Comparison of ENCODE assay signal across 9 mouse cellular contexts in the genomic region with DNA sequence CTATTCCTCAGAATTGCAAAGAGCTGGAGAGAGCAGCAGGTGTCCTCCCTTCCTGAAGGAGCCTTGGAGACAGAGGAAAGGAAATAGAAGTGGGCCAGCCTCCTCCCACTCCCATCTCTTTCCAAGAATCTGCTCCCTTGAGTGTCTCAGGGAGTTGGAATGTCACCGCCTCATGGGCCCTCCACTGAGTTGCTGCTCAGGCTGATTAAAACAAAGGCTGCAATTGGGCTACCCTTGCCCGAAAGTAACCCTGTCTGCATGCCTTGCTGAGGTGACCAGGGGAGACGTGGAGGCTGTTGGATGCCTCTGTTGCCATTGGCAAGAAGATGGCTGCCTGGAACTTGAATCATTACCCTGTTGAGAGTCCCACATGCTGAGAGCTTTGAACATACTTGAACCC. TPM values are rescaled to one million over a fixed set of nuclear protein-coding genes. Genes with fewer than 3 reads are reported as not detected.
DNase-seq lines count a peak whose midpoint lies in the region; ATAC-seq and TF ChIP-seq lines count a peak whose summit lies in the region.
"Had no signal": no experiment of that assay in that cellular context is flagged by ENCODE, and none has a peak within 500 bp of the region (broad histone marks: within the 10 kb centered on the region; RNA-seq: fewer than 3 reads in every experiment).

No protein-coding gene starts in this region.

- DNase-seq in ZHBTc4 (ENCODE audit: low read depth, low spot score) = peak; percentile 51
- DNase-seq in gastrocnemius, adult 2 months = peak; percentile 55
- peak; percentile 60 for DNase-seq in kidney, postnatal 10 days
- peak; percentile 35 to 62 for DNase-seq in lung, postnatal 4 days
- no peak for DNase-seq in retina, embryonic 14.5 days (ENCODE audit: low spot score)

- no peaks in the 10 kb centered on the region for H3K36me3 ChIP-seq in hindbrain, embryonic 16.5 days (ENCODE audit: control insufficient read depth, insufficient read depth, low read length)
- H3K36me3 ChIP-seq in hindbrain, embryonic 12.5 days = no peaks in the 10 kb centered on the region

- H3K27ac ChIP-seq in hindbrain, embryonic 16.5 days (ENCODE audit: low read depth, low read length) = peak overlapping the region; percentile 83
- H3K27ac ChIP-seq in hindbrain, embryonic 12.5 days = no peak overlapping the region
- peak overlapping the region; percentile 80 for H3K27ac ChIP-seq in gastrocnemius, adult 2 months

- no peaks in the 10 kb centered on the region for H3K27me3 ChIP-seq in hindbrain, embryonic 16.5 days (replicated peaks; ENCODE audit: control insufficient read depth, insufficient read depth, low read length)
- no peaks in the 10 kb centered on the region for H3K27me3 ChIP-seq in hindbrain, embryonic 12.5 days

- H3K4me1 ChIP-seq in hindbrain, embryonic 16.5 days (ENCODE audit: control insufficient read depth, insufficient read depth, low read depth, low read length) = peaks cover 20% of the 10 kb centered on the region
- peaks cover 20% of the 10 kb centered on the region for H3K4me1 ChIP-seq in hindbrain, embryonic 12.5 days

- no peak for TF ChIP-seq CTCF in gastrocnemius, adult 2 months (IDR thresholded peaks at IDR 0.05)

- intact Hi-C loops in gastrocnemius, adult 2 months (cut with DNase I) = loop anchor here (2.0 kb wide), 2 partner anchors 23 to 45 kb away; no protein-coding TSS in a partner anchor

- peak; percentile 69 for ATAC-seq in hindbrain, embryonic 16.5 days
- no peak for ATAC-seq in hindbrain, embryonic 12.5 days (ENCODE audit: low FRiP score)
- no peak for ATAC-seq in granulocyte monocyte progenitor cell, adult 5-6 weeks (replicated peaks; ENCODE audit: poor library complexity, severe bottlenecking)

- no peak overlapping the region for H3K4me3 ChIP-seq in hindbrain, embryonic 16.5 days (ENCODE audit: low read length)
- no peak overlapping the region for H3K4me3 ChIP-seq in hindbrain, embryonic 12.5 days
- H3K4me3 ChIP-seq in gastrocnemius, adult 2 months = no peak overlapping the region

- H3K9me3 ChIP-seq in hindbrain, embryonic 16.5 days (ENCODE audit: control insufficient read depth, low read length) = no peaks in the 10 kb centered on the region
- H3K9me3 ChIP-seq in hindbrain, embryonic 12.5 days (replicated peaks) = no peaks in the 10 kb centered on the region

- H3K4me2 ChIP-seq in hindbrain, embryonic 16.5 days (ENCODE audit: low read length) = no peak overlapping the region
- no peak overlapping the region for H3K4me2 ChIP-seq in hindbrain, embryonic 12.5 days (replicated peaks)
- H3K4me2 ChIP-seq: lung, embryonic 14.5 days had no signal

- H3K9ac ChIP-seq in hindbrain, embryonic 16.5 days (ENCODE audit: low read depth, low read length) = no peak overlapping the region
- H3K9ac ChIP-seq in hindbrain, embryonic 12.5 days = no peak overlapping the region
- H3K9ac ChIP-seq: lung, embryonic 14.5 days had no signal

- 42% methylated on average over 3 of the region's 3 CpGs for WGBS in hindbrain, embryonic 16.5 days
- 46% methylated on average over 3 of the region's 3 CpGs for WGBS in hindbrain, embryonic 12.5 days

RNA-seq across cellular contexts. Expression of a gene that starts 59.7 kb away (rescaled TPM):
- 9.4 and 10.0 TPM in 2 replicates for polyA plus RNA-seq in hindbrain, embryonic 16.5 days (2015; fragmentation: Nextera tagmentation; extraction: Ambion mirVana)
- polyA plus RNA-seq in hindbrain, embryonic 12.5 days (2016; fragmentation: Nextera tagmentation; extraction: Ambion mirVana) = 9.3 and 10.4 TPM in 2 replicates
- total RNA-seq in gastrocnemius, adult 2 months (2021) = 1 to 10 TPM; 5.9 to 8.6 TPM
- total RNA-seq in granulocyte monocyte progenitor cell, adult 5-6 weeks (2014; fragmentation: Nextera tagmentation) = 0.49 and 2.6 TPM in 2 replicates
- total RNA-seq in granulocyte monocyte progenitor cell, adult 5-6 weeks (2017) = 2.2 and 3.8 TPM in 2 replicates
